Mouse (Mus musculus): ENCODE measurements at regions not wholly inside any gene's neighbourhood (a gene's known extent, or its start where the extent isn't known, plus 50 kb on each side); places are given as distances from the start of the nearest gene placed in this dataset.
"Not testable (repeated sequence)": the region's sequence is repeated elsewhere in the genome, so short reads cannot be mapped to it uniquely, and the experiment has no call there.

DNA sequence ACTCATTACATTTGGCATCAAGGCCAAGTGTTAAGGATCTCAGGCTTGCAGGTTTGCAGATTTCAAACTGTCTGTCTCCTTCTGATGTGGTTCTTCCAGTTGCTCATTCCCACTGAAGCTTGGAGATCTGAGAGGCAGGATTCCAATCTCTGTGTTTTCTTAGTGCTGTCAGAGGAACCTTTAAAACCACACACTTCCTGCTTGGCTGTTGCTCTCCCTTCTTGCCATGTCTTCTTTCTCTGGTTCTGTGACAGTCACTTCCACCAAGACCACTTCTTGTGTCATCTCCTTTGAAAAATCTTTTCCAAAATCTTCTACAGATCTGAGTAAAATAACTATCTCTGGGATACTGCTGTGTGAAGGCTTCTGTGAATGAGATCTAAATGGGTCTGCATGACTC is 117.3 kb downstream of the Gm5426 start:
- no peak for DNase-seq

GRCm38 (mm10) chr10:96254250-96254862 is 118.0 kb downstream of the Gm5426 start:
- DNase-seq: no peak

GRCm38 (mm10) chr10:96257935-96258334 is 121.5 kb downstream of the Gm5426 start:
- peak; percentile 28 for DNase-seq

DNA sequence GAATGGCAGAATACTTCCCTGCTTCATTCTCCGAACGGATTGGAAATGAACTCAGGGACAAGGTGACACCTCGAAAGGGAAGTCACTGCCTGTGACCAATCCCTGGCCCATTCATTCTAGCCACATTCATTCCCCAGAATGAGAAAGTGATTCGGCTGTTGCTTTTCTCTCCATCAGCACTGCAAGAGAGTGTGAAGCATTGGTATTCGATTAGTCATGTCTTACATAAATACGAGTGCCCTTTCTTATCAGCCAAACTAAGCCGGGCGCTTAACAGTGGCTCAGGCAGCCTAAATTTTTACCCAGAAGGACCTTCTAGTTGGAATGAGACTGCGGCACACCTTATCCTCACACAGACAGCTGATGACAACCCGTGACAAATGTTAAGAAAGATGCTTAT is 122.8 kb downstream of the Gm5426 start:
- no peak for DNase-seq

- no peak for DNase-seq
These were observed 123.2 kb downstream of the Gm5426 start for GRCm38 (mm10) chr10:96259648-96260047.

- DNase-seq: peak; percentile 28
These were observed 127.1 kb downstream of the Gm5426 start for GRCm38 (mm10) chr10:96263544-96263943.

DNA sequence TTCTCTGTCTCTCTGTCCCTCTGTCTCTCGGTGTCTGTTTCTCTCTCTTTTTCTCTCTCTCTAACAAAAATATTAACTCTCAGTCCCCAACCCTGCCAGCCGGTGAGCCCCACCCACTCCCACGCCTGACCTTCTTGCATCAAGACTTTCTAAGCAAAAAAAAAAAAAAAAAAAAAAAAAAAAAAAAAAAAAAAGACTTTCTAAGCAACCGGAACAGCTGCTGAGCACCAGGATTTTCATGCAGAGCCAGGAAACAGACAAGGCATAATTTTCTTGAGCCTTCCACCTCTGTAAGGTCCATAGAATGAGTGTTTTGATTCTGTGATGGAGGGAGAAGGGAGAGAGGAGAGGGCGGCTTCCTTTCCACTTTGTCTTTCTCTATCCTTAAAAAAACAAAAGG is 128.0 kb downstream of the Gm5426 start:
- no peak for DNase-seq

GRCm38 (mm10) chr10:96264866-96265265 is 128.5 kb downstream of the Gm5426 start:
- DNase-seq: no peak

GRCm38 (mm10) chr10:96266100-96266735 is 129.8 kb downstream of the Gm5426 start:
- DNase-seq: no peak

DNA sequence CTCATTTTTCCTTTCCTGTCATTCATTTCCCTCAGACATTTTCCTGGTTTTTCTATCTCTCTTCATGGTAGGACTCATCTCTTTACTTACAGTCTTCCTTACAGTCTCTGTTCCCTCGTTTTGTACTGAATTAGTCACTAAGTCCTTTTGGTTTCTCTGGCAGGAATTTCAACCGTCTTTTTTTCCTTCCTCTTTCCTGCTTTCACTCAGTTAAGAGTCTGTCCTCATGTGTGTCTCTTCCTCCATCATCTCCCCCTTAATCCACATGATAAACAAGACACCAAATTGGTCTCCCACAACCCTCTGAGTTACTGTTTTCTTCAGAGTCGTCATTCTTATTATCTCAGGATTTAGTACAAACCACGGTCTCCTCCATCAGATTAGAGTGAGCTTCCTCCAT is 131.2 kb downstream of the Gm5426 start:
- DNase-seq: no peak

DNA sequence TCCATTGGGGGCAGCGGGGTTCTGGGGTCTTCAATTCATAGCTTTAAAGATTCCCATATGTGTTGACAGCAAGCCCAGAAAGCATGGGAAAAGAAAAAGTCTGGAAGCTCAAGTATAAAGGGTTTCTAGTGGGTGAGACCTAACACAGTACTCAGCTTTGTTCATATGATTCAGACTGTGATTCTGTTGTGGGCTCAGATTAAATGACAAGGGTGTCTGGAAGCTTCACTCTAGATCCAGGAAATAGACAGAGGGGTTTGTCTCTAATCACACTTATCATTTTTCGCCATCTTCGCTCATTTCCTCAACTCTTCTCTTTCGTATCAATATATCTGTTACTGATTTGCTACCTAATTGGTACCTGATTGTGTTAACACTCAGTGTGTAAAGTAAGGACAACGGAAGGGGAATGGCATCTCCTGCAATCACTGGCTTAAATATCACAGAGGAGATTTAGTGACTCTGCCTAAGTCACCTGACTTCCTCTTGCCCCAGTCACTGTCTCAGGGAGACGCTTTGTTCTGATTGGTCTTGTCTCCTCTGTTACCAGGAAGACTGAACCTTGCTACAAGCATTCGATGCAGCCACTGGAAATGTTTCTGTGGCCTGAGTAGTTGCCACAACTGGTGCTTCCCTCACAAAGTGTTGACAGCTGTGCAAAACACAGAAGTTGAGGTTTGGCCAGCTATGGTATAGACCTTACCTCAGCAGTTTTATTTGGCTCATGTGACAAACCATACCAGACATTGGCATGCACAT is 137.4 kb downstream of the Gm5426 start:
- DNase-seq: no peak

DNA sequence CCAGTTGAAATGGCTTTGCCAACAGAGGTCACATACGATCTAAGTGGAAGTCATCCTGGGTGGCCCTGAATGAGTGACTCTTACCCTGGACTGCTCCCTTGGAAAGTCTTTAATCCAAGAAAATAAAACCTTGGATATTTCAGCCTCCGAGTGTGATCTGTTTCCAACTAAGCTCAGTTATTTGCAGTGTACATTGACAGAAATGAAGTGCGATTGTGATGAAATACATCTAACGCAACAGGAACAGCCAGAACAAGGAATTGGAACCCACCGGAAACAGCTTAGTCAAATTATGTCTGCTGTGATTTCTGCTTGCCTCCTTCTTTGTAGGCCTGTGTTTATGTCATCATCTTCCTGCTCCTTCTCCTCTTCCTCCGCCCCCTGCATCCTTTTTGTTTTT is 143.7 kb downstream of the Gm5426 start:
- DNase-seq: no peak

GRCm38 (mm10) chr10:96285407-96286093 is 149.1 kb downstream of the Gm5426 start:
- no peak for DNase-seq

- DNase-seq: no peak
These were observed 149.7 kb downstream of the Gm5426 start for GRCm38 (mm10) chr10:96286094-96286485.

GRCm38 (mm10) chr10:96289005-96289404 is 152.6 kb downstream of the Gm5426 start:
- not testable (repeated sequence) for DNase-seq

- DNase-seq: no peak
These were observed 157.2 kb downstream of the Gm5426 start for GRCm38 (mm10) chr10:96293622-96294021.

DNA sequence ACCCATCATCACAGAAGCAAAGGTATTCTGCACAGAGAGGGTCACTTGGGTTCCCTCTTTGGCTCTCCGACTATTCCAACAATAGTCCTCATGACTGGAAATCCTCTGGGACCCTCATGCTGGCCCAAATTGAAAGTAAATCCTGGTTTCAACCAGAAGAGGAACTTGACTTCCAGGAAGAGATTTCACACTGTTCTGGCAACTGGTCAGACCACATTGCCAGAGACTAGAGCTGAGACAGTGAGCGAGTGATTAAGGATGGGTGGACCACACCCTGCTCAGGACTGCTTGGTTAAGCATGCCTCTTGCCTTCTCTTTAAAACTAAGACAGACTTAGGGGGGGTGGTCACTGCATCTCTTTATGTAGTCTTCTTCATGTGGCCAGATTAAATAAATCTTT is 158.3 kb downstream of the Gm5426 start:
- DNase-seq: peak; percentile 43

DNA sequence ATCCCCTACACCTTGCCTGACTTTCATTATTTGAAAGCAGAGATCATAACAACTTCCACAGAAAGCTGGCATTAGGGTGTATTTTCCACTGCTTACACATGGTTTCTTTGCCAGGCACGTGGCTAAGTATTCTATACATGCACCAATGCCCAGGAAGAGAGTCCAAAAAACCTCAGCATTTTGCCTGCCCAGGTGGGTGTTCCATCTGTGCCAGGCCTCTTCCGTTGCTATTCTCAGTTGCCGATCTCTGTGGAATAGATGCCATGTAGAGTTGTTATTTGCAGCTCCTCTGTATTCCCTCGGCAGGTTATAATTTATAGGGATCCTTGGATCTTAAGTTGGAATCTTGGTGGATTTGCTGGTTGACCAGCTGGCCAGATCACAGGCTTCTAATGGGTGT is 161.3 kb downstream of the Gm5426 start:
- DNase-seq: no peak

DNA sequence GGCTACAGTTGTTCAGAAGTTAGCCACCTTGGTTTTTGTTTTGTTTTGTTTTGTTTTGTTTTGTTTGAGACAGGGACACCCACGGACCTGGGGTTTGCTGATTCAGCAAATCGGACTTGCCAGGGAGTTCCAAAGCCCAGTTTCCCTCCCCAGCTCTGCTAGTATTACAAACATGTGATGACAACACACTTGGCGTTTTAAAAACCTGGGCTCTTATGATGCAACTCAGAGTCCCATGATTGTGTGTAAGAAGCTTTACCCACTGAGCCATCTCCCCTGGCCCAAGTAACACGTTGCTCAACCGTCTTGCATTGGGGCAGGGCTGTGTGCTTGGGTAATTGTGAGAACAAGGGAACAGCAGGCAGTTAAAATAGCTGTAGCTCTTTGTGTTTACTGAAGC is 162.2 kb downstream of the Gm5426 start:
- peak; percentile 38 for DNase-seq

GRCm38 (mm10) chr10:96305701-96306100 is 169.3 kb downstream of the Gm5426 start:
- DNase-seq: no peak

- no peak for DNase-seq
These were observed 172.5 kb downstream of the Gm5426 start for GRCm38 (mm10) chr10:96308713-96309445.

DNA sequence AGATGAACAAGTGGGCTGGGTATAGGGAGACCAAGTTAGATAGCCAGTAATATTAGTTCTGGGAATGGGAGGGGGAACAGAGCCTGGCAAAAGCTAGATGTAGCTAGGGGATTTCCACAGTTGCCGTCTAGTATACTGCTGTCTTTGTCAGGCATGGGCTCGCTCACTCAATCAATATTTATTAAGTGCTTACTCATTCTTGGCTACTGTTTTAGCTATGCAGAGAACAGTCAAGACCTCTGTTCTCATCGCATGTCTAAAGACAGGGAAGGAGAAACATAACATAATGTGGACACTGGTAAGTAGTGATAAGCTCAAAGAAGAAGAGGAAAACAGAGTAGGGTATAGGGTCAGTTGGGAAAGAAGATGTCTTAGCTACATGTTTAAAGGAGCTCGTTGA is 173.4 kb downstream of the Gm5426 start:
- no peak for DNase-seq
